Mouse (Mus musculus) R1 (cell line): ENCODE data around the gene Aph1c.
"Not testable (repeated sequence)": the region's sequence is repeated elsewhere in the genome, so short reads cannot be mapped to it uniquely, and the experiment has no call there.

ENCODE experiments used
- DNase-seq: peaks from one replicate; pipeline ENCODE4 v3.0.0-alpha.2; 2018; ENCODE audit warnings: low read depth, low spot score

Aph1c gene

GRCm38 (mm10) chr9:66834318-66835096 lies at the start of gene Aph1c:
Gene Aph1c (minus strand): TSS chr9:66834726.
- peak; percentile 99 for DNase-seq

GRCm38 (mm10) chr9:66883500-66883899 lies 49.0 kb upstream of the Aph1c start:
- DNase-seq, result no peak

- no peak for DNase-seq
Measured at GRCm38 (mm10) chr9:66882406-66882821, 47.9 kb upstream of the Aph1c start.

- DNase-seq, result no peak
Measured at GRCm38 (mm10) chr9:66881858-66882257, 47.3 kb upstream of the Aph1c start.

GRCm38 (mm10) chr9:66880752-66881151 lies 46.2 kb upstream of the Aph1c start:
- no peak for DNase-seq

GRCm38 (mm10) chr9:66879486-66879885 lies 45.0 kb upstream of the Aph1c start:
- no peak for DNase-seq

- no peak for DNase-seq
Measured at GRCm38 (mm10) chr9:66878899-66879298, 44.4 kb upstream of the Aph1c start.

- DNase-seq, result no peak
Measured at GRCm38 (mm10) chr9:66876577-66876976, 42.1 kb upstream of the Aph1c start.

GRCm38 (mm10) chr9:66874297-66874696 lies 39.8 kb upstream of the Aph1c start:
- no peak for DNase-seq

GRCm38 (mm10) chr9:66873531-66873930 lies 39.0 kb upstream of the Aph1c start:
- DNase-seq, result no peak

GRCm38 (mm10) chr9:66873009-66873408 lies 38.5 kb upstream of the Aph1c start:
- not testable (repeated sequence) for DNase-seq

- DNase-seq, result no peak
Measured at GRCm38 (mm10) chr9:66872015-66872727, 37.6 kb upstream of the Aph1c start.

GRCm38 (mm10) chr9:66864708-66865107 lies 30.2 kb upstream of the Aph1c start:
- no peak for DNase-seq

- DNase-seq, result no peak
Measured at GRCm38 (mm10) chr9:66863456-66863855, 28.9 kb upstream of the Aph1c start.

GRCm38 (mm10) chr9:66862202-66862601 lies 27.7 kb upstream of the Aph1c start:
- no peak for DNase-seq

- DNase-seq, result no peak
Measured at GRCm38 (mm10) chr9:66861104-66861767, 26.7 kb upstream of the Aph1c start.

- no peak for DNase-seq
Measured at GRCm38 (mm10) chr9:66859523-66859922, 25.0 kb upstream of the Aph1c start.

- DNase-seq, result peak; percentile 17
Measured at GRCm38 (mm10) chr9:66855865-66856264, 21.3 kb upstream of the Aph1c start.

GRCm38 (mm10) chr9:66852592-66852991 lies 18.1 kb upstream of the Aph1c start:
- DNase-seq, result peak; percentile 65

- no peak for DNase-seq
Measured at GRCm38 (mm10) chr9:66850966-66851365, 16.4 kb upstream of the Aph1c start.

GRCm38 (mm10) chr9:66846822-66847221 lies 12.3 kb upstream of the Aph1c start:
- no peak for DNase-seq

GRCm38 (mm10) chr9:66835097-66835480 lies 563 bp upstream of the Aph1c start:
- no peak for DNase-seq
